Mouse (Mus musculus) layer of hippocampus, adult 6 months (tissue): ENCODE measurements around the gene Park7. TPM values are rescaled to one million over a fixed set of nuclear protein-coding genes. Genes with fewer than 3 reads are reported as not detected.

Source experiments
- long read RNA-seq, 2 experiments: library from polyadenylated mRNA; unstranded; transcript quantifications; one replicate each; pipeline ENCODE4 v2.0.0; 2019 to 2020
- polyA plus RNA-seq: library from polyadenylated mRNA; unstranded; fragments of <200 nt; fragmentation: Nextera tagmentation; gene quantifications from 2 replicates; pipeline ENCODE4 v1.2.3, GENCODE M21; 2021

Gene Park7
- polyA plus RNA-seq, result 607 and 618 TPM in 2 replicates
- long read RNA-seq, experiment 1, transcript Park7-201 (7 exons, 908 nt), result major isoform, 404 of 460 reads
- long read RNA-seq, experiment 1, transcript Park7-204 (7 exons, 882 nt), result minor isoform, 8 of 460 reads
- long read RNA-seq, experiment 1, partial matches to known transcripts, result 35 of 460 reads
- long read RNA-seq, experiment 1, other reads (novel, unspliced or antisense), result 10 of 460 reads
- long read RNA-seq, experiment 2, transcript Park7-201 (7 exons, 908 nt), result major isoform, 129 of 155 reads
- long read RNA-seq, experiment 2, partial matches to known transcripts, result 2 of 155 reads
- long read RNA-seq, experiment 2, other reads (novel, unspliced or antisense), result 19 of 155 reads

GRCm38 (mm10) chr4:150914290-150914733 is at the start of gene Park7, which contains the start of gene Tnfrsf9:
Gene Park7, minus strand, starts transcription at chr4:150914437.
Gene Tnfrsf9, plus strand, starts transcription at chr4:150914562.

GRCm38 (mm10) chr4:150853680-150854461 is 60.4 kb downstream of the Park7 start, which contains the start of gene Errfi1:
Gene Errfi1, plus strand, starts transcription at chr4:150853919.

Other genes starting within 250 kb of the Park7 start
- gene Errfi1, start 60.5 kb downstream of the Park7 start, polyA plus RNA-seq, result 29.5 and 35.8 TPM in 2 replicates
- 0.39 and 0.43 TPM in 2 replicates for gene Tnfrsf9, start 125 bp upstream of the Park7 start, polyA plus RNA-seq
- gene Uts2, start 82.7 kb upstream of the Park7 start, polyA plus RNA-seq, result not detected in 2 replicates
- gene Per3, start 130.2 kb upstream of the Park7 start, polyA plus RNA-seq, result 10.8 and 17.7 TPM in 2 replicates
- gene Vamp3, start 143.5 kb upstream of the Park7 start, polyA plus RNA-seq, result 29.0 and 33.1 TPM in 2 replicates
- not detected in 2 replicates for gene Gm13090, start 175.1 kb upstream of the Park7 start, polyA plus RNA-seq